Mouse (Mus musculus): ENCODE measurements around the gene Lrrc73. TPM values are rescaled to one million over a fixed set of nuclear protein-coding genes. Genes with fewer than 3 reads are reported as not detected.

The Lrrc73 gene
- polyA plus RNA-seq (2012; rRNA removed; ENCODE audit: low replicate concordance), result 1.0 and 2.1 TPM in 2 replicates

GRCm38 (mm10) chr17:46253452-46254084 is at the start of gene Lrrc73:
Lrrc73 (plus strand) TSS chr17:46253531.

DNA sequence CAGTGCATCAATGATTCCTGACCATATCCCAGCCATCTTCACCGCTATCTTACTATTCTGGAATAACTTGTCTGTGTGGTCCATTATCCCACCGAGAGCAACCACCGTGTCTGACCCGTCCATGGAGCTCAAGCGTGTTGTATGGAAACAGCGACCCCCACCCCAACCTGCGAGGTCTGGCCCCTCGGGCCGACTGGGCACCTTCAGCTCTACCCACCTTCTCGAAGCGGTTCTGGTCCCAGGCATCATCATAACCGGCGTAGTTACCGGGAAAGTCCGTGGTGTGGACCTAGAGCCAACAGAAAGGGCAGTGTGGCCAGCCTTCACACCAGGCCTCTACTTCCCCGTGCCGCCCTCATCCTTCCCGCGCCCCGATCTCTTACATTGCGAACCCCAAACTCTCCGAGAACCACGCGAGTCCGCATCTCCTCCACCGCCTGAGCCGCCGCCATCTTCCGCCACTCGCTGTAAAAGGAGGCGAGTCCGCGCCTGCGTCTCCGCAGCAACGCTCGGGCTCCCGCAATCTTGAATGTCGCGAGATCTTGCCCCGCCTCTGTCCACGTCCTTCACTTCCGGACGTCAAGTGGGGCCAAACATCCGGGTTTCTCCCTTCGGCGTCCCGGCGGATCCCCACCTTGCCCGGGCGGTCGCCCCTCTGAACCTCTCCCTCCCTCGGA is 5.7 kb upstream of the Lrrc73 start, which contains the start of the genes Polr1c and Yipf3:
TSS of gene Polr1c (minus strand) at position 543 of the 677 bp plus-strand sequence.
TSS of gene Yipf3 (plus strand) at position 569 of the 677 bp plus-strand sequence.

GRCm38 (mm10) chr17:46282483-46283123 is 29.3 kb downstream of the Lrrc73 start, which contains the start of gene Tjap1:
Tjap1 (minus strand) TSS chr17:46283026.

GRCm38 (mm10) chr17:46297364-46298219 is 44.3 kb downstream of the Lrrc73 start, which contains the start of gene Dlk2:
Dlk2 (plus strand) TSS chr17:46297421.

Other genes starting within 250 kb of the Lrrc73 start
- gene Vegfa, start 221.2 kb upstream of the Lrrc73 start, polyA plus RNA-seq (2012; rRNA removed; ENCODE audit: low replicate concordance), result 101 and 171 TPM in 2 replicates
- 17.1 and 19.4 TPM in 2 replicates for gene Mrps18a, start 142.5 kb upstream of the Lrrc73 start, polyA plus RNA-seq (2012; rRNA removed; ENCODE audit: low replicate concordance)
- 2.2 and 4.9 TPM in 2 replicates for gene Rsph9, start 109.3 kb upstream of the Lrrc73 start, polyA plus RNA-seq (2012; rRNA removed; ENCODE audit: low replicate concordance)
- 12.1 and 19.8 TPM in 2 replicates for gene Mad2l1bp, start 100.0 kb upstream of the Lrrc73 start, polyA plus RNA-seq (2012; rRNA removed; ENCODE audit: low replicate concordance)
- gene Gtpbp2, start 92.5 kb upstream of the Lrrc73 start, polyA plus RNA-seq (2012; rRNA removed; ENCODE audit: low replicate concordance), result 93.2 and 135 TPM in 2 replicates
- gene Polh, start 50.9 kb upstream of the Lrrc73 start, polyA plus RNA-seq (2012; rRNA removed; ENCODE audit: low replicate concordance), result 0.92 and 1.5 TPM in 2 replicates
- gene Xpo5, start 50.7 kb upstream of the Lrrc73 start, polyA plus RNA-seq (2012; rRNA removed; ENCODE audit: low replicate concordance), result 5.5 and 7.3 TPM in 2 replicates
- gene Polr1c, start 5.5 kb upstream of the Lrrc73 start, polyA plus RNA-seq (2012; rRNA removed; ENCODE audit: low replicate concordance), result 19.3 and 22.3 TPM in 2 replicates
- 255 and 304 TPM in 2 replicates for gene Yipf3, start 5.5 kb upstream of the Lrrc73 start, polyA plus RNA-seq (2012; rRNA removed; ENCODE audit: low replicate concordance)
- 85.8 and 90.0 TPM in 2 replicates for gene Tjap1, start 29.5 kb downstream of the Lrrc73 start, polyA plus RNA-seq (2012; rRNA removed; ENCODE audit: low replicate concordance)
- gene Dlk2, start 43.9 kb downstream of the Lrrc73 start, polyA plus RNA-seq (2012; rRNA removed; ENCODE audit: low replicate concordance), result 0.48 and 0.71 TPM in 2 replicates
- 38.3 and 51.7 TPM in 2 replicates for gene Abcc10, start 74.8 kb downstream of the Lrrc73 start, polyA plus RNA-seq (2012; rRNA removed; ENCODE audit: low replicate concordance)
- gene Zfp318, start 130.2 kb downstream of the Lrrc73 start, polyA plus RNA-seq (2012; rRNA removed; ENCODE audit: low replicate concordance), result 1.4 and 3.3 TPM in 2 replicates
- gene Crip3, start 175.4 kb downstream of the Lrrc73 start, polyA plus RNA-seq (2012; rRNA removed; ENCODE audit: low replicate concordance), result 0.50 and 0.51 TPM in 2 replicates
- gene Slc22a7, start 184.9 kb downstream of the Lrrc73 start, polyA plus RNA-seq (2012; rRNA removed; ENCODE audit: low replicate concordance), result not detected in 2 replicates
- 0.14 and 0.37 TPM in 2 replicates for gene Ttbk1, start 234.1 kb downstream of the Lrrc73 start, polyA plus RNA-seq (2012; rRNA removed; ENCODE audit: low replicate concordance)
- gene Dnph1, start 243.2 kb downstream of the Lrrc73 start, polyA plus RNA-seq (2012; rRNA removed; ENCODE audit: low replicate concordance), result 2.9 and 3.5 TPM in 2 replicates